ENCODE assay signal across 8 mouse cellular contexts in genomic region chr2:26445666-26446445, GRCm38 (mm10). TPM values are rescaled to one million over a fixed set of nuclear protein-coding genes. Genes with fewer than 3 reads are reported as not detected.
A peak's percentile ranks its signal among the peaks of the same experiment; 100 is the strongest.
DNase-seq lines count a peak whose midpoint lies in the region; ATAC-seq and TF ChIP-seq lines count a peak whose summit lies in the region.

No protein-coding gene starts in this region.

- no peak; the same call in 1 of the 2 replicates for TF ChIP-seq POLR2A in heart, adult 2 months (IDR thresholded peaks at IDR 0.05; ENCODE audit: insufficient read depth, low read depth, low read length)
- no peak for TF ChIP-seq POLR2A in limb, embryonic 14.5 days (IDR thresholded peaks at IDR 0.05; ENCODE audit: borderline replicate concordance, extremely low read depth, insufficient read depth, insufficient read length)

- H3K4me3 ChIP-seq in neural tube, embryonic 11.5 days (ENCODE audit: low read depth, low read length): peak overlapping the region; percentile 84
- peak overlapping the region; percentile 95 for H3K4me3 ChIP-seq in embryonic facial prominence, embryonic 12.5 days
- peak overlapping the region; percentile 81 for H3K4me3 ChIP-seq in heart, adult 2 months
- peak overlapping the region; percentile 71 for H3K4me3 ChIP-seq in kidney, embryonic 15.5 days (replicated peaks)
- peak overlapping the region; percentile 91 for H3K4me3 ChIP-seq in limb, embryonic 14.5 days (replicated peaks; ENCODE audit: low read length)
- peak overlapping the region; percentile 75 for H3K4me3 ChIP-seq in midbrain, embryonic 15.5 days
- H3K4me3 ChIP-seq in stomach, embryonic 16.5 days (replicated peaks; ENCODE audit: low read length): peak overlapping the region; percentile 69

- ATAC-seq in neural tube, embryonic 11.5 days (ENCODE audit: insufficient read depth, low FRiP score, low TSS enrichment): peak; percentile 86
- ATAC-seq in embryonic facial prominence, embryonic 12.5 days (ENCODE audit: insufficient number of reproducible peaks, insufficient read depth, low FRiP score, low TSS enrichment): peak; percentile 87
- peak; percentile 92 for ATAC-seq in kidney, embryonic 15.5 days (replicated peaks; ENCODE audit: low FRiP score)
- ATAC-seq in limb, embryonic 14.5 days (ENCODE audit: low FRiP score, low read depth): peak; percentile 87
- peak; percentile 93 for ATAC-seq in midbrain, embryonic 15.5 days (replicated peaks)
- peak; percentile 90 for ATAC-seq in stomach, embryonic 16.5 days (ENCODE audit: insufficient read depth, low FRiP score)

- H3K36me3 ChIP-seq in neural tube, embryonic 11.5 days (ENCODE audit: control insufficient read depth, insufficient read depth, low read length): peaks cover 7% of the 10 kb centered on the region
- peaks cover 11% of the 10 kb centered on the region for H3K36me3 ChIP-seq in embryonic facial prominence, embryonic 12.5 days
- H3K36me3 ChIP-seq in heart, adult 2 months (ENCODE audit: control insufficient read depth, insufficient read depth, low read length): peaks cover 3% of the 10 kb centered on the region; the same call in 1 of the 2 replicates
- H3K36me3 ChIP-seq in kidney, embryonic 15.5 days: peaks cover 14% of the 10 kb centered on the region
- H3K36me3 ChIP-seq in limb, embryonic 14.5 days (ENCODE audit: control insufficient read depth, insufficient read depth, low read length): peaks cover 10% of the 10 kb centered on the region
- H3K36me3 ChIP-seq in midbrain, embryonic 15.5 days (replicated peaks): peaks cover 7% of the 10 kb centered on the region
- H3K36me3 ChIP-seq in stomach, embryonic 16.5 days (ENCODE audit: control insufficient read depth, insufficient read depth, low read length): no peaks in the 10 kb centered on the region

- peak; percentile 43; the same call in 1 of the 2 replicates for TF ChIP-seq EP300 in heart, adult 2 months (IDR thresholded peaks at IDR 0.05; ENCODE audit: insufficient read depth, low read depth, low read length)

- no peaks in the 10 kb centered on the region for H3K27me3 ChIP-seq in neural tube, embryonic 11.5 days (ENCODE audit: control insufficient read depth, insufficient read depth, low read length)
- no peaks in the 10 kb centered on the region for H3K27me3 ChIP-seq in embryonic facial prominence, embryonic 12.5 days
- H3K27me3 ChIP-seq in heart, adult 2 months (ENCODE audit: control insufficient read depth, insufficient read depth, low read length): no peaks in the 10 kb centered on the region
- no peaks in the 10 kb centered on the region for H3K27me3 ChIP-seq in kidney, embryonic 15.5 days
- no peaks in the 10 kb centered on the region for H3K27me3 ChIP-seq in limb, embryonic 14.5 days (ENCODE audit: control insufficient read depth, insufficient read depth, low read length)
- H3K27me3 ChIP-seq in midbrain, embryonic 15.5 days (replicated peaks): no peaks in the 10 kb centered on the region
- no peaks in the 10 kb centered on the region for H3K27me3 ChIP-seq in stomach, embryonic 16.5 days (ENCODE audit: control insufficient read depth, insufficient read depth, low read length)

- peak; percentile 95 for DNase-seq in neural tube, embryonic 11.5 days (ENCODE audit: low spot score)
- no peak for DNase-seq in neural tube, embryonic 10.5 days (ENCODE audit: extremely low spot score, low spot score)
- peak in 1 of 2 experiments; percentile 96 for DNase-seq in heart, adult 2 months
- peak; percentile 94 for DNase-seq in limb, embryonic 14.5 days (ENCODE audit: low spot score)

- intact Hi-C loops in heart, adult 2 months (cut with DNase I): loop anchor here (2.0 to 10.0 kb wide), 5 partner anchors 37 to 459 kb away; partner anchors contain the start of genes Inpp5e and Surf6

- H3K79me2 ChIP-seq in heart, adult 2 months (replicated peaks; ENCODE audit: control insufficient read depth, insufficient read depth, low read length): no peaks in the 10 kb centered on the region; the same call in 1 of the 2 replicates

- H3K9me3 ChIP-seq in neural tube, embryonic 11.5 days (ENCODE audit: control insufficient read depth, low read length): no peaks in the 10 kb centered on the region
- no peaks in the 10 kb centered on the region for H3K9me3 ChIP-seq in embryonic facial prominence, embryonic 12.5 days
- no peaks in the 10 kb centered on the region for H3K9me3 ChIP-seq in kidney, embryonic 15.5 days (replicated peaks)
- H3K9me3 ChIP-seq in limb, embryonic 14.5 days (ENCODE audit: control insufficient read depth, low read length): no peaks in the 10 kb centered on the region
- no peaks in the 10 kb centered on the region for H3K9me3 ChIP-seq in midbrain, embryonic 15.5 days
- H3K9me3 ChIP-seq in stomach, embryonic 16.5 days (replicated peaks; ENCODE audit: control insufficient read depth, low read length): no peaks in the 10 kb centered on the region

- H3K4me2 ChIP-seq in neural tube, embryonic 11.5 days (ENCODE audit: low read depth): peak overlapping the region; percentile 74
- peak overlapping the region; percentile 79 for H3K4me2 ChIP-seq in embryonic facial prominence, embryonic 12.5 days (replicated peaks)
- peak overlapping the region; percentile 82 for H3K4me2 ChIP-seq in kidney, embryonic 15.5 days
- H3K4me2 ChIP-seq in limb, embryonic 14.5 days (replicated peaks; ENCODE audit: low read depth, low read length, severe bottlenecking): peak overlapping the region; percentile 74
- peak overlapping the region; percentile 68 for H3K4me2 ChIP-seq in midbrain, embryonic 15.5 days
- H3K4me2 ChIP-seq in stomach, embryonic 16.5 days (ENCODE audit: low read depth, low read length): peak overlapping the region; percentile 64

- peak overlapping the region; percentile 82 for H3K27ac ChIP-seq in neural tube, embryonic 11.5 days (ENCODE audit: low read depth, low read length)
- H3K27ac ChIP-seq in embryonic facial prominence, embryonic 12.5 days: peak overlapping the region; percentile 81
- H3K27ac ChIP-seq in heart, adult 2 months: peak overlapping the region; percentile 91
- H3K27ac ChIP-seq in kidney, embryonic 15.5 days: peak overlapping the region; percentile 93
- peak overlapping the region; percentile 72 for H3K27ac ChIP-seq in limb, embryonic 14.5 days (replicated peaks; ENCODE audit: low read depth, low read length)
- H3K27ac ChIP-seq in midbrain, embryonic 15.5 days: peak overlapping the region; percentile 96
- H3K27ac ChIP-seq in stomach, embryonic 16.5 days (ENCODE audit: low read length): peak overlapping the region; percentile 95

- TF ChIP-seq CTCF in heart, adult 2 months (IDR thresholded peaks at IDR 0.05): no peak; the same call in 1 of the 2 replicates

- WGBS in neural tube, embryonic 11.5 days: under 1% methylated on average over 44 of the region's 44 CpGs
- under 1% methylated on average over 43 of the region's 44 CpGs for WGBS in embryonic facial prominence, embryonic 12.5 days
- under 1% methylated on average over 44 of the region's 44 CpGs for WGBS in heart, adult 2 months
- under 1% methylated on average over 44 of the region's 44 CpGs for WGBS in kidney, embryonic 15.5 days
- WGBS in limb, embryonic 14.5 days: under 1% methylated on average over 43 of the region's 44 CpGs
- WGBS in midbrain, embryonic 15.5 days: under 1% methylated on average over 44 of the region's 44 CpGs
- under 1% methylated on average over 44 of the region's 44 CpGs for WGBS in stomach, embryonic 16.5 days

- H3K9ac ChIP-seq in neural tube, embryonic 11.5 days (ENCODE audit: low read length): peak overlapping the region; percentile 41
- peak overlapping the region; percentile 72 for H3K9ac ChIP-seq in embryonic facial prominence, embryonic 12.5 days
- H3K9ac ChIP-seq in heart, adult 2 months (ENCODE audit: low read depth, low read length): peak overlapping the region; percentile 75
- peak overlapping the region; percentile 67 for H3K9ac ChIP-seq in kidney, embryonic 15.5 days
- H3K9ac ChIP-seq in limb, embryonic 14.5 days (ENCODE audit: low read depth, low read length, severe bottlenecking): peak overlapping the region; percentile 66
- peak overlapping the region; percentile 53 for H3K9ac ChIP-seq in midbrain, embryonic 15.5 days
- H3K9ac ChIP-seq in stomach, embryonic 16.5 days (ENCODE audit: low read length): peak overlapping the region; percentile 77

- H3K4me1 ChIP-seq in neural tube, embryonic 11.5 days (ENCODE audit: control insufficient read depth, insufficient read depth, low read length): peaks cover 13% of the 10 kb centered on the region
- H3K4me1 ChIP-seq in embryonic facial prominence, embryonic 12.5 days: peaks cover 25% of the 10 kb centered on the region
- H3K4me1 ChIP-seq in heart, adult 2 months (ENCODE audit: control insufficient read depth, insufficient read depth, low read length): peaks cover 12% of the 10 kb centered on the region
- H3K4me1 ChIP-seq in kidney, embryonic 15.5 days: peaks cover 40% of the 10 kb centered on the region
- H3K4me1 ChIP-seq in limb, embryonic 14.5 days (ENCODE audit: control insufficient read depth, insufficient read depth, low read length): peaks cover 21% of the 10 kb centered on the region
- peaks cover 39% of the 10 kb centered on the region for H3K4me1 ChIP-seq in midbrain, embryonic 15.5 days
- H3K4me1 ChIP-seq in stomach, embryonic 16.5 days (ENCODE audit: control insufficient read depth, insufficient read depth, low read length): peaks cover 21% of the 10 kb centered on the region

RNA-seq across cellular contexts. Expression of gene Sec16a, which starts 0.8 kb away (rescaled TPM):
- 40.2 and 40.5 TPM in 2 replicates for polyA plus RNA-seq in neural tube, embryonic 11.5 days (2014; fragmentation: Nextera tagmentation; extraction: Ambion mirVana)
- polyA plus RNA-seq in embryonic facial prominence, embryonic 12.5 days (2016; fragmentation: Nextera tagmentation; extraction: Ambion mirVana): 26.2 and 28.3 TPM in 2 replicates
- total RNA-seq in heart, adult 2 months (2021): 10 to 100 TPM; 36.3 to 40.4 TPM
- 37.5 and 50.1 TPM in 2 replicates for polyA plus RNA-seq in heart, adult 2 months (2012; rRNA removed)
- 25.3 and 26.0 TPM in 2 replicates for polyA plus RNA-seq in kidney, embryonic 15.5 days (2015; fragmentation: Nextera tagmentation; extraction: Ambion mirVana)
- 62.5 and 73.3 TPM in 2 replicates for polyA plus RNA-seq in limb, embryonic 14.5 days (2012; rRNA removed)
- 47.1 and 47.6 TPM in 2 replicates for polyA plus RNA-seq in limb, embryonic 14.5 days (2014; fragmentation: Nextera tagmentation; extraction: Ambion mirVana)
- polyA plus RNA-seq in midbrain, embryonic 15.5 days (2015; fragmentation: Nextera tagmentation; extraction: Ambion mirVana): 21.3 and 21.5 TPM in 2 replicates
- 28.2 and 31.5 TPM in 2 replicates for polyA plus RNA-seq in stomach, embryonic 16.5 days (2015; fragmentation: Nextera tagmentation; extraction: Ambion mirVana)

RNA-seq across cellular contexts. Expression of gene Inpp5e, which starts 36.9 kb away (rescaled TPM):
- 25.4 and 26.2 TPM in 2 replicates for polyA plus RNA-seq in neural tube, embryonic 11.5 days (2014; fragmentation: Nextera tagmentation; extraction: Ambion mirVana)
- polyA plus RNA-seq in embryonic facial prominence, embryonic 12.5 days (2016; fragmentation: Nextera tagmentation; extraction: Ambion mirVana): 30.1 and 31.5 TPM in 2 replicates
- 10 to 100 TPM; 15.8 to 16.3 TPM for total RNA-seq in heart, adult 2 months (2021)
- 22.1 and 23.6 TPM in 2 replicates for polyA plus RNA-seq in heart, adult 2 months (2012; rRNA removed)
- 22.4 and 25.8 TPM in 2 replicates for polyA plus RNA-seq in kidney, embryonic 15.5 days (2015; fragmentation: Nextera tagmentation; extraction: Ambion mirVana)
- polyA plus RNA-seq in limb, embryonic 14.5 days (2012; rRNA removed): 36.7 and 43.2 TPM in 2 replicates
- polyA plus RNA-seq in limb, embryonic 14.5 days (2014; fragmentation: Nextera tagmentation; extraction: Ambion mirVana): 16.4 and 20.1 TPM in 2 replicates
- polyA plus RNA-seq in midbrain, embryonic 15.5 days (2015; fragmentation: Nextera tagmentation; extraction: Ambion mirVana): 27.7 and 28.6 TPM in 2 replicates
- 15.2 and 15.9 TPM in 2 replicates for polyA plus RNA-seq in stomach, embryonic 16.5 days (2015; fragmentation: Nextera tagmentation; extraction: Ambion mirVana)

RNA-seq across cellular contexts. Expression of gene Pmpca, which starts 56.7 kb away (rescaled TPM):
- polyA plus RNA-seq in neural tube, embryonic 11.5 days (2014; fragmentation: Nextera tagmentation; extraction: Ambion mirVana): 113 and 117 TPM in 2 replicates
- polyA plus RNA-seq in embryonic facial prominence, embryonic 12.5 days (2016; fragmentation: Nextera tagmentation; extraction: Ambion mirVana): 108 and 112 TPM in 2 replicates
- total RNA-seq in heart, adult 2 months (2021): 100 to 1,000 TPM; 139 to 160 TPM
- 69.1 and 123 TPM in 2 replicates for polyA plus RNA-seq in heart, adult 2 months (2012; rRNA removed)
- 113 TPM in 2 replicates for polyA plus RNA-seq in kidney, embryonic 15.5 days (2015; fragmentation: Nextera tagmentation; extraction: Ambion mirVana)
- polyA plus RNA-seq in limb, embryonic 14.5 days (2012; rRNA removed): 106 and 108 TPM in 2 replicates
- 72.3 and 78.9 TPM in 2 replicates for polyA plus RNA-seq in limb, embryonic 14.5 days (2014; fragmentation: Nextera tagmentation; extraction: Ambion mirVana)
- polyA plus RNA-seq in midbrain, embryonic 15.5 days (2015; fragmentation: Nextera tagmentation; extraction: Ambion mirVana): 92.1 and 97.6 TPM in 2 replicates
- 97.0 and 104 TPM in 2 replicates for polyA plus RNA-seq in stomach, embryonic 16.5 days (2015; fragmentation: Nextera tagmentation; extraction: Ambion mirVana)

RNA-seq across cellular contexts. Expression of gene Entr1, which starts 56.7 kb away (rescaled TPM):
- polyA plus RNA-seq in neural tube, embryonic 11.5 days (2014; fragmentation: Nextera tagmentation; extraction: Ambion mirVana): 126 and 145 TPM in 2 replicates
- polyA plus RNA-seq in embryonic facial prominence, embryonic 12.5 days (2016; fragmentation: Nextera tagmentation; extraction: Ambion mirVana): 184 and 188 TPM in 2 replicates
- 10 to 100 TPM; 40.5 to 46.9 TPM for total RNA-seq in heart, adult 2 months (2021)
- 59.7 and 85.6 TPM in 2 replicates for polyA plus RNA-seq in heart, adult 2 months (2012; rRNA removed)
- polyA plus RNA-seq in kidney, embryonic 15.5 days (2015; fragmentation: Nextera tagmentation; extraction: Ambion mirVana): 110 and 115 TPM in 2 replicates
- polyA plus RNA-seq in limb, embryonic 14.5 days (2012; rRNA removed): 217 and 222 TPM in 2 replicates
- 120 and 124 TPM in 2 replicates for polyA plus RNA-seq in limb, embryonic 14.5 days (2014; fragmentation: Nextera tagmentation; extraction: Ambion mirVana)
- polyA plus RNA-seq in midbrain, embryonic 15.5 days (2015; fragmentation: Nextera tagmentation; extraction: Ambion mirVana): 175 and 181 TPM in 2 replicates
- 98.7 and 105 TPM in 2 replicates for polyA plus RNA-seq in stomach, embryonic 16.5 days (2015; fragmentation: Nextera tagmentation; extraction: Ambion mirVana)
